13 mouse cellular contexts compared by ENCODE assay signal in the genomic region with DNA sequence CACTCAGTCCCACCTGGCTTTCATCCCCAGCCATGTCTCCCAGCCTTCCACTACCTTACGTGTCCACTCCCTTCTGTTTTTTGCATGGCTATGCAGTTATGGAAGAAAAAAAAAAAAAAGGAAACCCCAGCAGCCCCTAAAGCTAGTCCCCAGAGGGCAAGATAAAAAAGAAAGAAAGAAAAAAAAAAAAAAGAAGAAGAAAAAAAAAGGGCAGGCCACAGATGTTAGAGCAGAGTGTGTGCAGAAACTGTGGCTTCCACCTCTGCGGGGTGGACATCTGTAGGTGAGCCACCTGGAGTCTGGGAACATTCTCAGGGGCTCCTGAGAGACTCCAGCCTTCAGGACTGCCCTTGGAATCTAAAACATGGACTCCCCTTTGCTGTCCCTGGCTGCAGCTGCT. TPM values are rescaled to one million over a fixed set of nuclear protein-coding genes. Genes with fewer than 3 reads are reported as not detected.
DNase-seq lines count a peak whose midpoint lies in the region; ATAC-seq and TF ChIP-seq lines count a peak whose summit lies in the region.
"Had no signal": no experiment of that assay in that cellular context is flagged by ENCODE, and none has a peak within 500 bp of the region (broad histone marks: within the 10 kb centered on the region; RNA-seq: fewer than 3 reads in every experiment).

No protein-coding gene starts in this region.

- no peak for TF ChIP-seq POLR2A in kidney, adult 2 months (IDR thresholded peaks at IDR 0.05; ENCODE audit: low read depth, low read length)

- no peak for TF ChIP-seq EP300 in stomach, postnatal 0 days (optimal IDR thresholded peaks at IDR 0.05)

- H3K27me3 ChIP-seq in forebrain, embryonic 13.5 days = peaks cover 52% of the 10 kb centered on the region
- peaks cover 22% of the 10 kb centered on the region for H3K27me3 ChIP-seq in forebrain, embryonic 11.5 days (ENCODE audit: control insufficient read depth, insufficient read depth, low read length)
- H3K27me3 ChIP-seq in kidney, embryonic 15.5 days = peaks cover 29% of the 10 kb centered on the region
- 0 out of 2 replicates have a peak, but pooled peaks cover 2% of the 10 kb centered on the region for H3K27me3 ChIP-seq in kidney, adult 2 months (replicated peaks; ENCODE audit: control insufficient read depth, insufficient read depth, low read length)
- peaks cover 5% of the 10 kb centered on the region for H3K27me3 ChIP-seq in stomach, embryonic 14.5 days (ENCODE audit: control insufficient read depth, insufficient read depth, low read length)
- no peaks in the 10 kb centered on the region for H3K27me3 ChIP-seq in stomach, postnatal 0 days (ENCODE audit: control insufficient read depth, insufficient read depth, low read length)

- peaks cover 14% of the 10 kb centered on the region for H3K4me1 ChIP-seq in forebrain, embryonic 13.5 days
- peaks cover 5% of the 10 kb centered on the region for H3K4me1 ChIP-seq in forebrain, embryonic 11.5 days (replicated peaks; ENCODE audit: control insufficient read depth, insufficient read depth, low read length)
- H3K4me1 ChIP-seq in kidney, embryonic 15.5 days = peaks cover 15% of the 10 kb centered on the region
- peaks cover 4% of the 10 kb centered on the region; the same call in 1 of the 2 replicates for H3K4me1 ChIP-seq in kidney, adult 2 months (ENCODE audit: control insufficient read depth, insufficient read depth, low read length)
- H3K4me1 ChIP-seq in stomach, embryonic 14.5 days (ENCODE audit: control insufficient read depth, insufficient read depth, low read length) = peaks cover 14% of the 10 kb centered on the region
- H3K4me1 ChIP-seq in stomach, postnatal 0 days (replicated peaks; ENCODE audit: control insufficient read depth, insufficient read depth) = no peaks in the 10 kb centered on the region; the same call in 1 of the 2 replicates

- H3K4me3 ChIP-seq in forebrain, embryonic 13.5 days = no peak overlapping the region
- no peak overlapping the region for H3K4me3 ChIP-seq in forebrain, embryonic 11.5 days (ENCODE audit: low read depth, low read length)
- H3K4me3 ChIP-seq in kidney, embryonic 15.5 days (replicated peaks) = peak overlapping the region; percentile 44; the same call in 1 of the 2 replicates
- no peak overlapping the region for H3K4me3 ChIP-seq in kidney, adult 2 months (ENCODE audit: insufficient read depth, low read depth, low read length)
- no peak overlapping the region for H3K4me3 ChIP-seq in stomach, embryonic 14.5 days (ENCODE audit: low read depth, low read length)
- H3K4me3 ChIP-seq in stomach, postnatal 0 days (ENCODE audit: low read depth, low read length) = no peak overlapping the region

- H3K4me2 ChIP-seq in forebrain, embryonic 13.5 days = peak overlapping the region; percentile 86; the same call in 1 of the 2 replicates
- no peak overlapping the region for H3K4me2 ChIP-seq in forebrain, embryonic 11.5 days (ENCODE audit: low read depth, low read length, severe bottlenecking)
- H3K4me2 ChIP-seq in kidney, embryonic 15.5 days = peak overlapping the region; percentile 85
- peak overlapping the region; percentile 57; the same call in 1 of the 2 replicates for H3K4me2 ChIP-seq in stomach, embryonic 14.5 days (replicated peaks; ENCODE audit: low read depth, low read length)
- no peak overlapping the region for H3K4me2 ChIP-seq in stomach, postnatal 0 days (replicated peaks; ENCODE audit: low read depth)

- no peak for ATAC-seq in forebrain, embryonic 13.5 days
- ATAC-seq in forebrain, embryonic 11.5 days (replicated peaks; ENCODE audit: low FRiP score) = no peak
- ATAC-seq in kidney, embryonic 15.5 days (replicated peaks; ENCODE audit: low FRiP score) = no peak
- ATAC-seq in stomach, embryonic 14.5 days (ENCODE audit: insufficient number of reproducible peaks, insufficient read depth, low FRiP score, low read depth) = no peak
- ATAC-seq in stomach, postnatal 0 days (ENCODE audit: low FRiP score, low TSS enrichment) = no peak
- no peak for ATAC-seq in erythroblast, adult 5-6 weeks (replicated peaks; ENCODE audit: low FRiP score, poor library complexity, severe bottlenecking)

- TF ChIP-seq CTCF in kidney, adult 2 months (conservative IDR thresholded peaks at IDR 0.05; ENCODE audit: insufficient read depth, insufficient read length, low read depth, low read length) = no peak
- TF ChIP-seq CTCF in stomach, postnatal 0 days (IDR thresholded peaks at IDR 0.05; ENCODE audit: low read depth) = no peak

- DNase-seq in forebrain, embryonic 11.5 days (ENCODE audit: low spot score) = no peak
- no peak for DNase-seq in kidney, adult 2 months
- no peak for DNase-seq in stomach, postnatal 0 days (ENCODE audit: low spot score)
- DNase-seq in right cerebral cortex, postnatal 4 days = no peak
- DNase-seq: kidney, adult 11 months; right cerebral cortex, adult 18-20 months; thymus, adult 2 months had no signal

- H3K9me3 ChIP-seq in forebrain, embryonic 13.5 days (replicated peaks) = no peaks in the 10 kb centered on the region
- H3K9me3 ChIP-seq in forebrain, embryonic 11.5 days (ENCODE audit: control insufficient read depth, low read length) = no peaks in the 10 kb centered on the region
- no peaks in the 10 kb centered on the region for H3K9me3 ChIP-seq in kidney, embryonic 15.5 days (replicated peaks)
- H3K9me3 ChIP-seq in stomach, embryonic 14.5 days (ENCODE audit: control insufficient read depth, low read depth, low read length) = no peaks in the 10 kb centered on the region
- no peaks in the 10 kb centered on the region for H3K9me3 ChIP-seq in stomach, postnatal 0 days (ENCODE audit: control insufficient read depth, low read length)

- no peaks in the 10 kb centered on the region for H3K36me3 ChIP-seq in forebrain, embryonic 13.5 days (ENCODE audit: poor library complexity, severe bottlenecking)
- H3K36me3 ChIP-seq in forebrain, embryonic 11.5 days (ENCODE audit: control insufficient read depth, insufficient read depth, low read length) = no peaks in the 10 kb centered on the region
- H3K36me3 ChIP-seq in kidney, embryonic 15.5 days = no peaks in the 10 kb centered on the region
- H3K36me3 ChIP-seq in kidney, adult 2 months (ENCODE audit: control insufficient read depth, insufficient read depth, low read length) = no peaks in the 10 kb centered on the region
- no peaks in the 10 kb centered on the region for H3K36me3 ChIP-seq in stomach, embryonic 14.5 days (ENCODE audit: control insufficient read depth, insufficient read depth, low read length)
- no peaks in the 10 kb centered on the region for H3K36me3 ChIP-seq in stomach, postnatal 0 days (ENCODE audit: control insufficient read depth, insufficient read depth, low read length)

- WGBS in forebrain, embryonic 13.5 days = 63% methylated on average over 2 of the region's 2 CpGs
- 52% methylated on average over 2 of the region's 2 CpGs for WGBS in forebrain, embryonic 11.5 days
- WGBS in kidney, embryonic 15.5 days = 59% methylated on average over 2 of the region's 2 CpGs
- 82% methylated on average over 2 of the region's 2 CpGs for WGBS in kidney, adult 2 months
- 56% methylated on average over 2 of the region's 2 CpGs for WGBS in stomach, embryonic 14.5 days
- 84% methylated on average over 2 of the region's 2 CpGs for WGBS in stomach, postnatal 0 days

- no peak overlapping the region for H3K27ac ChIP-seq in forebrain, embryonic 13.5 days
- H3K27ac ChIP-seq in forebrain, embryonic 11.5 days (ENCODE audit: low read depth, low read length) = no peak overlapping the region
- no peak overlapping the region for H3K27ac ChIP-seq in kidney, embryonic 15.5 days
- H3K27ac ChIP-seq in kidney, adult 2 months (ENCODE audit: insufficient read depth, low read depth, low read length) = no peak overlapping the region
- no peak overlapping the region for H3K27ac ChIP-seq in stomach, embryonic 14.5 days (ENCODE audit: low read length)
- no peak overlapping the region for H3K27ac ChIP-seq in stomach, postnatal 0 days (replicated peaks)
- H3K27ac ChIP-seq: liver, embryonic 14.5 days; macrophage had no signal

- no peak overlapping the region for H3K9ac ChIP-seq in forebrain, embryonic 13.5 days
- H3K9ac ChIP-seq in forebrain, embryonic 11.5 days (ENCODE audit: low read length) = no peak overlapping the region
- 0 out of 2 replicates have a peak overlapping the region, but pooled peaks have one; percentile 35 for H3K9ac ChIP-seq in kidney, embryonic 15.5 days
- H3K9ac ChIP-seq in stomach, embryonic 14.5 days (replicated peaks; ENCODE audit: low read depth, low read length) = no peak overlapping the region
- H3K9ac ChIP-seq in stomach, postnatal 0 days (ENCODE audit: low read length) = no peak overlapping the region
- H3K9ac ChIP-seq: liver, embryonic 14.5 days had no signal

RNA-seq across cellular contexts. Expression of a gene that starts 24.4 kb away (rescaled TPM):
- polyA plus RNA-seq in forebrain, embryonic 13.5 days (2015; fragmentation: Nextera tagmentation; extraction: Ambion mirVana) = 26.2 and 29.3 TPM in 2 replicates
- polyA plus RNA-seq in forebrain, embryonic 11.5 days (2014; fragmentation: Nextera tagmentation; extraction: Ambion mirVana) = 24.1 and 28.3 TPM in 2 replicates
- 25.7 and 27.1 TPM in 2 replicates for polyA plus RNA-seq in kidney, embryonic 15.5 days (2015; fragmentation: Nextera tagmentation; extraction: Ambion mirVana)
- 51.2 and 70.6 TPM in 2 replicates for polyA plus RNA-seq in kidney, adult 2 months (2012; rRNA removed)
- 28.5 and 29.8 TPM in 2 replicates for polyA plus RNA-seq in stomach, embryonic 14.5 days (2014; fragmentation: Nextera tagmentation; extraction: Ambion mirVana)
- 30.6 and 35.6 TPM in 2 replicates for polyA plus RNA-seq in stomach, postnatal 0 days (2015; fragmentation: Nextera tagmentation; extraction: Ambion mirVana)
- total RNA-seq in erythroblast, adult 5-6 weeks (2015; ENCODE audit: low replicate concordance) = 4.4 and 16.7 TPM in 2 replicates
- total RNA-seq in erythroblast, adult 5-6 weeks (2017; ENCODE audit: low replicate concordance) = 3.3 and 5.7 TPM in 2 replicates

RNA-seq across cellular contexts. Expression of a gene that starts 35.4 kb away (rescaled TPM):
- 1.0 TPM in 2 replicates for polyA plus RNA-seq in forebrain, embryonic 13.5 days (2015; fragmentation: Nextera tagmentation; extraction: Ambion mirVana)
- 0.20 and 0.24 TPM in 2 replicates for polyA plus RNA-seq in forebrain, embryonic 11.5 days (2014; fragmentation: Nextera tagmentation; extraction: Ambion mirVana)
- polyA plus RNA-seq in kidney, embryonic 15.5 days (2015; fragmentation: Nextera tagmentation; extraction: Ambion mirVana) = 2.7 and 8.0 TPM in 2 replicates
- polyA plus RNA-seq in kidney, adult 2 months (2012; rRNA removed) = 25.0 and 30.0 TPM in 2 replicates
- polyA plus RNA-seq in stomach, embryonic 14.5 days (2014; fragmentation: Nextera tagmentation; extraction: Ambion mirVana) = 13.0 and 13.5 TPM in 2 replicates
- 11.1 and 13.8 TPM in 2 replicates for polyA plus RNA-seq in stomach, postnatal 0 days (2015; fragmentation: Nextera tagmentation; extraction: Ambion mirVana)
- not detected in 2 replicates for total RNA-seq in erythroblast, adult 5-6 weeks (2015; ENCODE audit: low replicate concordance)
- total RNA-seq in erythroblast, adult 5-6 weeks (2017; ENCODE audit: low replicate concordance) = not detected in 2 replicates
- polyA plus RNA-seq: macrophage had no signal

RNA-seq across cellular contexts. Expression of a gene that starts 43.2 kb away (rescaled TPM):
- 264 and 275 TPM in 2 replicates for polyA plus RNA-seq in forebrain, embryonic 13.5 days (2015; fragmentation: Nextera tagmentation; extraction: Ambion mirVana)
- polyA plus RNA-seq in forebrain, embryonic 11.5 days (2014; fragmentation: Nextera tagmentation; extraction: Ambion mirVana) = 439 and 447 TPM in 2 replicates
- 298 and 308 TPM in 2 replicates for polyA plus RNA-seq in kidney, embryonic 15.5 days (2015; fragmentation: Nextera tagmentation; extraction: Ambion mirVana)
- polyA plus RNA-seq in kidney, adult 2 months (2012; rRNA removed) = 6.3 and 6.6 TPM in 2 replicates
- 264 and 303 TPM in 2 replicates for polyA plus RNA-seq in stomach, embryonic 14.5 days (2014; fragmentation: Nextera tagmentation; extraction: Ambion mirVana)
- 58.1 and 79.9 TPM in 2 replicates for polyA plus RNA-seq in stomach, postnatal 0 days (2015; fragmentation: Nextera tagmentation; extraction: Ambion mirVana)
- 79.8 and 117 TPM in 2 replicates for total RNA-seq in erythroblast, adult 5-6 weeks (2015; ENCODE audit: low replicate concordance)
- total RNA-seq in erythroblast, adult 5-6 weeks (2017; ENCODE audit: low replicate concordance) = 67.2 and 74.4 TPM in 2 replicates

Comparison
In these comparisons a context has a peak if more than half of its experiments do, and no peak if none do; other contexts are left out.
1. H3K4me2 ChIP-seq: peak in forebrain, embryonic 13.5 days (single experiment), kidney, embryonic 15.5 days (single experiment) and stomach, embryonic 14.5 days (single experiment); none in forebrain, embryonic 11.5 days (single experiment) and stomach, postnatal 0 days (single experiment).